Mouse (Mus musculus): ENCODE results near the gene Macf1.
"Not testable (repeated sequence)": the region's sequence is repeated elsewhere in the genome, so short reads cannot be mapped to it uniquely, and the experiment has no call there.

The Macf1 gene

GRCm38 (mm10) chr4:123340232-123340631 lies 343.9 kb downstream of the Macf1 start:
- no peak for DNase-seq

- DNase-seq, result peak in 1 of 2 experiments; percentile 26
These were observed 346.5 kb downstream of the Macf1 start for GRCm38 (mm10) chr4:123337693-123338092.

- DNase-seq, result no peak
These were observed 348.2 kb downstream of the Macf1 start for GRCm38 (mm10) chr4:123335796-123336585.

DNA sequence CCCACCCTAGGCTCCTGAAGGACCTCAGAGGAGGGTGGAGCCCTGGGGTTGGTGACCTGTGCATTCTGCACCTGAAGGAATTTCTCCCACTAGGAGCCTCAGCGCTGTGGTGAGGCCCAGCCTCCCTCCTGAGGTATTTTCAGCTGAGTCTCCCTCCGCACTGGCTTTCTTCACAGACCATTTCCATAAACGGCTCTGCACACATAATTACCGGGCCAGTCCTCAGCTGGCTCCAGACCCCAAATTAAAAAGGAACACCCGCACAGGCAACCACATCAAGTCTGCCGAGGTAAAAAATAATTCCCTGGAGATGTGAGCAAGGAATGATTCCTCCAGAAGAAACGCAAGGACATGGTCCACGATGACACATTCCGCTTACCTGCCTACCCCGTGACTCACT lies 348.9 kb downstream of the Macf1 start:
- not testable (repeated sequence) for DNase-seq

DNA sequence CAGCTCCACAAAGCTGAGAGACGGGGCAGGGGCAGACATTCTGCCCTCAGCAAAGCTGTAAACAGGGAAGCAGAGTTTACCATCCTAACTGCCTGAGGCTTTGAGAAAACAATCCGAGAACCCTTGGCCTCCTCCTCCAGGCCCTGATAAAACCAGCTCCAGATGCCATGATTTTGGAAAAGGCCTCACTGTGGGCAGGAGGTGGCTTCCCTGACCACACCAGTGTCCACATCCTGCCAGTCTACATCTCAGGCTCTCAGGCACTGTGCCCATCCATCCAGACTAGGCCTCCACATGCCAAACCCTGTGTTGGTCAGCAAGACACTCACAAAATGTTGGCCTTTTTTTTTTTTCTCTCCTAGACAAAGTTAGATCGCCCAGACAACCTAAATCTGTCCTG lies 350.0 kb downstream of the Macf1 start:
- peak in 1 of 2 experiments; percentile 21 for DNase-seq

- no peak for DNase-seq
These were observed 351.0 kb downstream of the Macf1 start for GRCm38 (mm10) chr4:123333151-123333550.

DNA sequence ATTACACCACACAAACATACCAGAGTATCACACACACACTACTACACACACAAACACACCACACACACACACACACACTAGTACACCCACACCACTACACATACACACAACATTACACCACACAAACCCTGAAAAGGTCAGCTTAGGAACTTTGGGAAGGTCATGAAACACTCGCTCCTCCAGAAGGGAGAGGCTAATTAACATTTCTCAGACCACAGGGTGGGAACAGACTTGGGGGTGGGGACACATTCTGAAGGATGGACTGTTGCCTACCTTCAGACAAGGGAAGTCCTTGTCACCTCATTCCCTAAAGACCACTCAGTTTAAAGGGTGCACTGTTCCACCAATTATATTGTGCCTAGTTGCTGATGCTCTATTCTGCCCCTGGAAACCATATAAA lies 352.2 kb downstream of the Macf1 start:
- not testable (repeated sequence) for DNase-seq

- no peak for DNase-seq
These were observed 352.8 kb downstream of the Macf1 start for GRCm38 (mm10) chr4:123331326-123331725.

GRCm38 (mm10) chr4:123328946-123329345 lies 355.2 kb downstream of the Macf1 start:
- DNase-seq, result peak; percentile 68 to 73

DNA sequence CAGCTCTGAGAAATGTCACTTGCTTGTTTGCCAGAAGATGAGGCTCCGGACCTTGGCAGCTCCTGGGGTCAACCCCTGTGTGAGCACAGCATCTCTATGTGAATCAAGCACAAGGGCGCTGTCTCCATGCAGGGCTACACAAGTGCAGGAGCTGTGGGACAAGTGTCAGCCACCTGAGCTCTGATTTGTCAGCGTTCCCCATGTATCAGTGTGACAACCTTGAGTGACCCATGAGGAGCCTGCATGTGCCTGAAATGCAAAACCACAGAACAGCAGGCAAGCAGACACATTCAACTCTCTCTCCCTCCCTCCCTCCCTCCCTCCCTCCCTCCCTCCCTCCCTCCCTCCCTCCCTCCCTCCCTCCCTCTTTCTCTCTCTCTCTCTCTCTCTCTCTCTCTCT lies 356.5 kb downstream of the Macf1 start:
- DNase-seq, result no peak

DNA sequence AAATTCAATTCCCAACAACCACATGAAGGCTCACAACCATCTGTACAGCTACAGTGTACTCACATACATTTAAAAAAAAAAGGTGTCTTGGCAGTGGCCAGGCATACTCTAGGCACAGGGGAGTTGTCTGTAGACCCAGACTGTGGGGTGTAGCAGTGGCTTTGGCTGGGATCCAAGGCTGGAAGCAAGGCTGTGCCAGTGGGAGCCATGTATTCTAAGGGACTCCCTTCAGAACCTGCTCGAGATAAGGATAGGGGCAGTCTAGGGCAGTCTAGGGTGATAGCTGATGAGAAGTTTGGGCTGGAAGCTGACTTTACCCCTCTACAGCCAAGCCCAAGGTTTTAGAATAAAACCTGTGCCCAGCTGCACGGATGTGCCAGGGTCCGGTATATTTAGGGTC lies 358.1 kb downstream of the Macf1 start:
- peak; percentile 34 to 37 for DNase-seq

DNA sequence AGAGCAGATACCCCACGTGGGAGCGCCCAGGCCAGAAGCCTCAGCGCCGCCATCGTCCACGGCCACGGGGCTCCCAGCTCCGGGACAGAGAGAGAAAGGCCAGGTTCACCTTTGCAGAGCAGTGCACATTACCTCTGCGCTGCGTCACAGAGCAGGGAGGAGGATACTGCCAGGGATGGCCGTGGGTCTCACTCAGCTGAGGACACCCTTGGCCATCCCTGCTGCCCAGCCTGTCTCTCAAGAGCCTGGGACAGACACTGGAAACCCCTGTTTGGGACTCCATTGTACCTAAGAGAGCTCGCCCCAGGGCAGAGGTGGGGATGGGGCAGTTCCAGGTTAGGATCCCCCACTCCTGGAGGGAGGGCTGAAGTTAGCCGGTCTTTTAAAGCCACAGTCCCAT lies 360.6 kb downstream of the Macf1 start, which contains the start of gene Oxct2a:
Gene Oxct2a, minus strand, starts transcription at position 101 of the 400 bp plus-strand sequence.
- DNase-seq, result peak in 1 of 2 experiments; percentile 18

- DNase-seq, result peak in 1 of 2 experiments; percentile 28
These were observed 361.2 kb downstream of the Macf1 start for GRCm38 (mm10) chr4:123322910-123323309.

DNA sequence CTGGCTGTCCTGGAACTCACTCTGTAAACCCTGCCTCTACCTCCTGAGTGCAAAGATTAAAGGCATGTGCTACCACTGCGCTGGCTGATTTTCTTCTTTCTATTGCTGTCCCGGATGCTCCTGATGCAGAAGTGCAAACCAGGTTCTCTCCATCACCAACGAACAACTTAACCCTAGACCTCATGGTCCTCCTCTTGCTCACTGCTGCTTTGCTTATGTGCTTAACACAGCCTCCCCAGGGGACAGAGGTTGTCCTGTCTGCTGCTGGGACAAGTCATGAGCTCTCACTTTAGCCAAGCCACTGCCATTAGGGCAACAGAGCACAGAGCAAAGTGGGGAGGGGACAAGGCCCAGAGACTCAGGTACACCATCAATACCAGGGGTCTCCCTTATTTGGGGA lies 369.7 kb downstream of the Macf1 start:
- no peak for DNase-seq

GRCm38 (mm10) chr4:123313010-123313409 lies 371.1 kb downstream of the Macf1 start:
- DNase-seq, result no peak

DNA sequence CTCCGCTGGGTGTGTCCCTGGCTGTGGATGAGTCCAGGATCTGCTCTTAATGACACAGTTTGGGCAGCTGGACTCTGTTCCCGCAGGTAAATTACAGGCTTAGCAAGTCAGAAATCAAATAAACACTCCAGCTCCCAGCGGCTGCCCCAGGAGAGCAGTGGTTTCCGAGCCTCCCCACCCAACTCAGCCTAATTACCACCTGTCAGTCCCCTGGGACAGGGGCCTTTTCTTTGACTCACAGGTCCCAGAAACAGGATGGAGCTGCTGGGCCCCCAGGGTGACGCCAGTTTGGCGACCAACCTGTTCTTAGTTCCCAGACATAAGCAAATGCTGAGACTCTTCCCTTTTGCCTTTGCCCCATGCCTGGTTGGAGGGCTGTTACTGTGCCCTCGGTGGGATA lies 372.3 kb downstream of the Macf1 start:
- no peak for DNase-seq

GRCm38 (mm10) chr4:123308292-123308691 lies 375.9 kb downstream of the Macf1 start:
- no peak for DNase-seq

DNA sequence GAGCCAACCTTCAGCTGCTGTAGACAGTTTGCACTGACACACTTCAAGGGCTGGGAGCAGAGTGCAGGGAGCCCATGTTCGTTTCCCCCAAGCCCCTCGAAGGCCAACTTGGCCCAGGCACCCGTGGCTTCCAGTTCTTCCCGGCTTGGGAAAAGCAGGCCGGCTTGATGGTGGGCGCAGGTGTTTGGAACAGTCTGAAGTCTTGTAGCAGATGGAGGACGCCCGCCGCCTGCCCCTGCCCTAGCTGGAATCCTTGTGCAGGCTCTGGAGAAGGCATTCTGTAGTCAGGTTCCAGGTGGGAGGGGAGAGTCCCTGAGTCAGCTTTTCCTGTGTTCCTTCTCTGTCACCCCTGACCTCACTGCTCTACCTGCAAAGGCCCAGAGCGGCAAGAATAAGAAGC lies 377.2 kb downstream of the Macf1 start:
- peak; percentile 74 to 88 for DNase-seq

DNA sequence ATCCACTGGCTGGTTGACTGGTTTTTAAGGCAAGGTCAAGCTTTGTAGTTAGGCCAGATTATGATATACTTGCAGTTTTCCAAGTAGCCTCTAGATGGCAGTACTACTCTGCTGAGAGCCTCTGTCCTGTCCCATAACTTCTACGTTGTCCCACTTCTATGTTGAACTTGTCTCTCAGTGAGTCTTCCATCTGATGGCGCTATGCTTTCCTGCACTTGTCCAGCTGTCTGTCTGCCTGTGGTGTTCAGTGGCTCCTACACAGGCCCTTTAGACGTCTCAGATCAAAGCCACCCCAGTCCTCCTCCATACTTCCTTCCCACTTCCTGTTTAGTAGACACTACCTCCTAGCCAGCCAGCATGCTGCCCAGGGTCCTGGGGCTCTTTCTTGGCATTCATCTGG lies 378.4 kb downstream of the Macf1 start:
- DNase-seq, result peak; percentile 55 to 75

Measured in cerebellum, postnatal 10 days (tissue).